Mouse (Mus musculus): ENCODE data around the gene Pom121. TPM values are rescaled to one million over a fixed set of nuclear protein-coding genes. Genes with fewer than 3 reads are reported as not detected.

The Pom121 gene
- total RNA-seq, 2 experiments from 2014 or later = 25.2 to 48.2 TPM

Other genes starting within 250 kb of the Pom121 start
- gene Tbl2, start 244.9 kb downstream of the Pom121 start, total RNA-seq (2015; ENCODE audit: low replicate concordance) = 5.4 and 6.5 TPM in 2 replicates
- gene Tbl2, start 244.9 kb downstream of the Pom121 start, total RNA-seq (2017; ENCODE audit: low replicate concordance) = 13.6 and 26.6 TPM in 2 replicates
- gene Bcl7b, start 226.3 kb downstream of the Pom121 start, total RNA-seq (2015; ENCODE audit: low replicate concordance) = 24.1 and 35.6 TPM in 2 replicates
- 13.5 and 24.4 TPM in 2 replicates for gene Bcl7b, start 226.3 kb downstream of the Pom121 start, total RNA-seq (2017; ENCODE audit: low replicate concordance)
- 115 TPM in 2 replicates for gene Baz1b, start 207.3 kb downstream of the Pom121 start, total RNA-seq (2015; ENCODE audit: low replicate concordance)
- 201 and 287 TPM in 2 replicates for gene Baz1b, start 207.3 kb downstream of the Pom121 start, total RNA-seq (2017; ENCODE audit: low replicate concordance)
- gene Fzd9, start 143.3 kb downstream of the Pom121 start, total RNA-seq (2015; ENCODE audit: low replicate concordance) = not detected in 2 replicates
- not detected in 2 replicates for gene Fzd9, start 143.3 kb downstream of the Pom121 start, total RNA-seq (2017; ENCODE audit: low replicate concordance)
- not detected in 2 replicates for gene Fkbp6, start 44.5 kb downstream of the Pom121 start, total RNA-seq (2015; ENCODE audit: low replicate concordance)
- gene Fkbp6, start 44.5 kb downstream of the Pom121 start, total RNA-seq (2017; ENCODE audit: low replicate concordance) = not detected in 2 replicates
- not detected in 2 replicates for gene Trim50, start 41.3 kb downstream of the Pom121 start, total RNA-seq (2015; ENCODE audit: low replicate concordance)
- gene Trim50, start 41.3 kb downstream of the Pom121 start, total RNA-seq (2017; ENCODE audit: low replicate concordance) = not detected in 2 replicates
- gene Nsun5, start 24.6 kb downstream of the Pom121 start, total RNA-seq (2015; ENCODE audit: low replicate concordance) = 2.5 and 2.9 TPM in 2 replicates
- 3.7 and 6.4 TPM in 2 replicates for gene Nsun5, start 24.6 kb downstream of the Pom121 start, total RNA-seq (2017; ENCODE audit: low replicate concordance)
- gene Hip1, start 150.6 kb upstream of the Pom121 start, total RNA-seq (2015; ENCODE audit: low replicate concordance) = 5.0 and 6.5 TPM in 2 replicates
- 1.1 and 3.0 TPM in 2 replicates for gene Hip1, start 150.6 kb upstream of the Pom121 start, total RNA-seq (2017; ENCODE audit: low replicate concordance)
- not detected in 2 replicates for gene Ccl26, start 169.0 kb upstream of the Pom121 start, total RNA-seq (2015; ENCODE audit: low replicate concordance)
- not detected in 2 replicates for gene Ccl26, start 169.0 kb upstream of the Pom121 start, total RNA-seq (2017; ENCODE audit: low replicate concordance)
- gene Ccl24, start 178.5 kb upstream of the Pom121 start, total RNA-seq (2015; ENCODE audit: low replicate concordance) = not detected in 2 replicates
- gene Ccl24, start 178.5 kb upstream of the Pom121 start, total RNA-seq (2017; ENCODE audit: low replicate concordance) = not detected in 2 replicates
- gene Rhbdd2, start 238.1 kb upstream of the Pom121 start, total RNA-seq (2015; ENCODE audit: low replicate concordance) = 1.8 and 3.4 TPM in 2 replicates
- gene Rhbdd2, start 238.1 kb upstream of the Pom121 start, total RNA-seq (2017; ENCODE audit: low replicate concordance) = 0.45 and 1.0 TPM in 2 replicates

Data from erythroid progenitor cell, adult 5-6 weeks (primary cell).